Mouse (Mus musculus): ENCODE data around the gene Aurka. TPM values are rescaled to one million over a fixed set of nuclear protein-coding genes. Genes with fewer than 3 reads are reported as not detected.

Aurka gene
- polyA plus RNA-seq, 1 experiment from 2014 or later, result 117 TPM

DNA sequence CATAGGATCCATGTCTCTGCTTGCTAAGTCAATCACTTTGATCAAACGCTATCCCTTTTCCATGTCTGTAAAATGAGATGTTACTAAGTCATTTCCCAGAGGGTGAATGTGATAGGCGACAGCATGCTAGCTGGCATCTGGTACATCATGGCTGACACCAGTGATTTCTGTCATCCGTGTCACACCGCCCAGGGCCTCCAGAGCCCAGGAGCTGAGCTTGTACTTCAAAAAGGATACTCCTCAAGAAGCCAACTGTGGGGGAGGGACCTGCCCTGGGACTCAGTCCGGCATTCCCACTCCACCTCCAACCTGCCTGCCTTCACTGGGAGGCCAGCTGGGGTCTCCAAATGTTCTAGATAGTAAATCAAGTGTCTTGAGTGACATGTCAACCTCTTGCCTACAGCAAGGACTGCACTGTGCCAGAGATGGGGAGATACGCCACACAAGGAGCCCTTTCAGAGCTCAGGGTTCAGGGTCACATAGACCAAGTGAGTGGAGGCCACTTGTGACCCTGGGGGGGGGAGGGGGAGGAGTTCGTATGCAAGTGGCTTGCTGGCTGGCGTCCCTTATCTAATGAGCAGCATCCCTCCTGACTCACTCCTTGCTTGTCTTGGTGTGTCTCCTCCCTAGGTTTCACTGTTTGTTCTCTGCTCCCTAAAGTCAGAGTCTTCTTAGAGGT, 23.3 kb downstream of the Aurka start:
- ATAC-seq (ENCODE audit: insufficient number of reproducible peaks, insufficient read depth, low FRiP score, low TSS enrichment, low read depth), result no peak
- peak overlapping the region; percentile 97 for H3K4me2 ChIP-seq
- no peak overlapping the region for H3K9ac ChIP-seq
- H3K27me3 ChIP-seq, result no peaks in the 10 kb centered on the region
- peaks cover 23% of the 10 kb centered on the region for H3K4me1 ChIP-seq
- H3K27ac ChIP-seq, result no peak overlapping the region
- WGBS, result 59% methylated on average over 8 of the region's 8 CpGs
- H3K4me3 ChIP-seq, result peak overlapping the region; percentile 76
- no peaks in the 10 kb centered on the region for H3K36me3 ChIP-seq
- H3K9me3 ChIP-seq, result no peaks in the 10 kb centered on the region

DNA sequence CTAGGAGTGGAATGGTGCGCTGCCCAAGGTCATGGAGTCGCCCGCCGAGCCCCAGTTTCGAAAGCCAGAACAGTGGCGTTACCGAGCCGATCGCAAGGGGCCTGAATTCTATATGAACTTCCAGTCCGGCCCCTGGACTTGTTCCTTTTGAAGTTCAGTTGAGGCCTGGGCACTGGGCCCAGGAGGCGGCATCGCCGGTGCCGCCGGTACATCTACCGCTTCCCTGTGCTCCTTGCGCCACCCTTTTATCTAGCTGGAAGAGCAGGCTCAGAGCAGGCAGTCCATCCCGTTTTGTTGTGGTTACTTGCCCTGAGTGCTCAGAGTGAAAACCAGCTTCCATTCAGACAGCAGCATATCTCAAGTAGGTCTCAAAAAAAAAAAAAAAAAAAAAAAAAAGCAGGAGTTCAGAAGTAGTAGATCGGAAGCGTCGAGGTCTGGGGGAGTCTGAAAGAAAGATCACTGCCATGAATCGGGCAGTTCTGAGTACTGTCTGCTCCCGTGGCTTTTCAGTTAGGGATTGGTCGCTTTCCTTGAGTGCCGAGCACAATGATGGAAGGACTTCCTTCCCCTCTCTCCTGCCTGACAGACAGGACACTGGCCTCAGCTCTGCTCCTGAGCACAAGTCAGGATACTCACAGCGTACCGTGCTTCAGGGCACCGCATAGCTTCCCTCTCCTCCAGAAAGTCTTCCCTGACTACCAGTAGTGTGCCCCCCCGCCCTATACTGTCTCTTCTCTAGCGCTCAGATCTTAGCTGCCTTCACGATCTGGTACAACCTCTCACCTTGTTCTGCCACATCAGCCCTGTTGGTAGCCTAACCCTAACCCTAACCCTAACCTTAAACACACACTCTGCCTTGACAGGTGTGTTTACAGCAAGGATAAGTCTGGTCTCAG, 24.1 kb downstream of the Aurka start:
- no peak for ATAC-seq (ENCODE audit: insufficient number of reproducible peaks, insufficient read depth, low FRiP score, low TSS enrichment, low read depth)

DNA sequence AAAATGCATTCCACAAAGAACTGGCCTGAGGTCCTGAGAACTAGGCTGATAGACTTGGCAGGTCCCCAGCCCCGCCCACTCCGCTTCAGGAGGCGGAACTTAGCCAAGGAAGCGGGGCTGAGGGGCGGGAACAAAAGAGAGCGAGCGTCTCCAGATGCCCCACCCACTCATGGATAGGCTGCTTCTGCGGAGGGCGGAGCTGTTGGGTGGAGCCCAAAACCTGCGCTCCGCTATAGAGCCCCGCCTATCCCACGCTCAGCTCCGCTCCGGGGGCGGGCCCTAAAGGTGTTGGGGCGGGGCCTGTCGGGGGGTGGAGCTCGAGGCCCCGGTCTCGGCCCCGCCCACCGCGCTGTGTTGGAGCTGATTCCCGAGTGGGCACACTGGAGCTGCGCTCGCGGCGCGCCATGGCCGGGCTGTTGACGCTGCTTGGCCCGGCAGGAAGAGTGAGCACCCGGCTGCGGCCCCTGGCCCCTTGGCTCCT, 25.0 kb downstream of the Aurka start, which contains the start of gene Fam210b:
Gene Fam210b, plus strand, starts transcription at position 308 of the 481 bp plus-strand sequence.
- peak within 1 kb of the TSS; percentile 82 for H3K27ac ChIP-seq
- under 1% methylated on average over 35 of the region's 35 CpGs for WGBS
- peak; percentile 93 for ATAC-seq (ENCODE audit: insufficient number of reproducible peaks, insufficient read depth, low FRiP score, low TSS enrichment, low read depth)

More for the DNA sequence above, 24.1 kb downstream of the Aurka start:
- H3K4me2 ChIP-seq, result peak overlapping the region; percentile 97
- peak overlapping the region; percentile 83 for H3K9ac ChIP-seq
- no peaks in the 10 kb centered on the region for H3K9me3 ChIP-seq
- no peaks in the 10 kb centered on the region for H3K36me3 ChIP-seq
- H3K27me3 ChIP-seq, result no peaks in the 10 kb centered on the region
- 9% methylated on average over 31 of the region's 31 CpGs for WGBS
- peak overlapping the region; percentile 76 for H3K4me3 ChIP-seq
- no peak overlapping the region for H3K27ac ChIP-seq
- peaks cover 23% of the 10 kb centered on the region for H3K4me1 ChIP-seq

DNA sequence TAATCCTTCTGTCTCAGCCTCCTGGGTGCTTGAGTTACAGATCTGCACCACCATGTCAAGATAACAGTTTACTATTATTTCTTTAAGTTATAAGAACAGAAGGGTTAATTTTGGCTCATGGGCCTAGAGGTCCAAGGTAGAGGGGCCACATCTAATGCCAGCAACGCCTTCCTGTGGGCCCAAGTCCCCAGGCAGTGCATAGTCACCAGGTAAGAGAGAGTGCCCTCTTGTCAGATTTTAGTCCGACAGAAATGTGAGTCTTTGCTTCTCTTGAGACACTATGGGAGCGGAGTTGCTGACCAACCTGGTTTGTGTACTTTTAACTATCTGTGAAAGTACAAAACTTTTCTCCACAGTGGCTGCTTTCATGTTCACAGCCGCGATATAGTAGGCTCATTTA, 25.7 kb downstream of the Aurka start:
- ATAC-seq (ENCODE audit: insufficient number of reproducible peaks, insufficient read depth, low FRiP score, low TSS enrichment, low read depth), result no peak
- Histone ChIP-seq H3K4me3 (peak overlapping the region; percentile 76), H3K9ac (no peak overlapping the region), H3K27me3 (no peaks in the 10 kb centered on the region), H3K4me2 (peak overlapping the region; percentile 97), H3K4me1 (peaks cover 23% of the 10 kb centered on the region), H3K9me3 (no peaks in the 10 kb centered on the region), H3K27ac (peak overlapping the region; percentile 82), H3K36me3 (no peaks in the 10 kb centered on the region)
- 29% methylated on average over 5 of the region's 5 CpGs for WGBS

More for the DNA sequence above, 25.0 kb downstream of the Aurka start, which contains the start of gene Fam210b:
- peak within 1 kb of the TSS; percentile 83 for H3K9ac ChIP-seq
- no peaks in the 10 kb centered on the region for H3K27me3 ChIP-seq
- peaks cover 23% of the 10 kb centered on the region for H3K4me1 ChIP-seq
- H3K4me3 ChIP-seq, result peak within 1 kb of the TSS; percentile 76
- H3K36me3 ChIP-seq, result no peaks in the 10 kb centered on the region
- peak within 1 kb of the TSS; percentile 97 for H3K4me2 ChIP-seq
- H3K9me3 ChIP-seq, result no peaks in the 10 kb centered on the region

GRCm38 (mm10) chr2:172343751-172344150, 26.6 kb downstream of the Aurka start:
- WGBS, result 81% methylated on average over 7 of the region's 7 CpGs
- ATAC-seq (ENCODE audit: insufficient number of reproducible peaks, insufficient read depth, low FRiP score, low TSS enrichment, low read depth), result no peak

GRCm38 (mm10) chr2:172341606-172342005, 28.7 kb downstream of the Aurka start:
- no peak for ATAC-seq (ENCODE audit: insufficient number of reproducible peaks, insufficient read depth, low FRiP score, low TSS enrichment, low read depth)
- H3K27me3 ChIP-seq, result no peaks in the 10 kb centered on the region
- no peak overlapping the region for H3K4me2 ChIP-seq
- no peaks in the 10 kb centered on the region for H3K36me3 ChIP-seq
- no peak overlapping the region for H3K4me3 ChIP-seq
- peaks cover 20% of the 10 kb centered on the region for H3K4me1 ChIP-seq
- H3K9me3 ChIP-seq, result no peaks in the 10 kb centered on the region
- 41% methylated on average over 5 of the region's 5 CpGs for WGBS
- no peak overlapping the region for H3K9ac ChIP-seq
- H3K27ac ChIP-seq, result no peak overlapping the region

More at GRCm38 (mm10) chr2:172343751-172344150, 26.6 kb downstream of the Aurka start:
- Histone ChIP-seq H3K27me3 (no peaks in the 10 kb centered on the region), H3K4me1 (peaks cover 23% of the 10 kb centered on the region), H3K27ac (no peak overlapping the region), H3K36me3 (no peaks in the 10 kb centered on the region), H3K4me2 (no peak overlapping the region), H3K9ac (no peak overlapping the region), H3K9me3 (no peaks in the 10 kb centered on the region), H3K4me3 (no peak overlapping the region)

- H3K27ac ChIP-seq, result no peak overlapping the region
- H3K4me3 ChIP-seq, result no peak overlapping the region
- WGBS, result 38% methylated on average over 3 of the region's 3 CpGs
- ATAC-seq (ENCODE audit: insufficient number of reproducible peaks, insufficient read depth, low FRiP score, low TSS enrichment, low read depth), result no peak
- H3K4me2 ChIP-seq, result no peak overlapping the region
- no peaks in the 10 kb centered on the region for H3K9me3 ChIP-seq
- peaks cover 15% of the 10 kb centered on the region for H3K4me1 ChIP-seq
- no peak overlapping the region for H3K9ac ChIP-seq
- no peaks in the 10 kb centered on the region for H3K36me3 ChIP-seq
- no peaks in the 10 kb centered on the region for H3K27me3 ChIP-seq
Observed at GRCm38 (mm10) chr2:172340936-172341335, 29.4 kb downstream of the Aurka start.

- Histone ChIP-seq H3K27ac (no peak overlapping the region), H3K27me3 (no peaks in the 10 kb centered on the region; the same call in 1 of the 2 replicates), H3K4me1 (0 out of 2 replicates have a peak, but pooled peaks cover 7% of the 10 kb centered on the region), H3K4me3 (no peak overlapping the region), H3K9ac (no peak overlapping the region), H3K36me3 (no peaks in the 10 kb centered on the region), H3K9me3 (no peaks in the 10 kb centered on the region), H3K4me2 (no peak overlapping the region)
- 53% methylated on average over 19 of the region's 19 CpGs for WGBS
- no peak for ATAC-seq (ENCODE audit: insufficient number of reproducible peaks, insufficient read depth, low FRiP score, low TSS enrichment, low read depth)
Observed at GRCm38 (mm10) chr2:172338206-172338942, 32.0 kb downstream of the Aurka start.

- Histone ChIP-seq H3K27ac (no peak overlapping the region), H3K4me1 (peaks cover 7% of the 10 kb centered on the region; the same call in 1 of the 2 replicates), H3K9ac (no peak overlapping the region), H3K4me3 (no peak overlapping the region), H3K36me3 (no peaks in the 10 kb centered on the region), H3K27me3 (peaks cover 33% of the 10 kb centered on the region), H3K4me2 (no peak overlapping the region), H3K9me3 (0 out of 2 replicates have a peak, but pooled peaks cover 3% of the 10 kb centered on the region)
- no peak for ATAC-seq (ENCODE audit: insufficient number of reproducible peaks, insufficient read depth, low FRiP score, low TSS enrichment, low read depth)
- WGBS, result 9% methylated on average over 13 of the region's 13 CpGs
Observed at GRCm38 (mm10) chr2:172329179-172329578, 41.2 kb downstream of the Aurka start.

GRCm38 (mm10) chr2:172328248-172328647, 42.1 kb downstream of the Aurka start:
- Histone ChIP-seq H3K9me3 (0 out of 2 replicates have a peak, but pooled peaks cover 3% of the 10 kb centered on the region), H3K36me3 (no peaks in the 10 kb centered on the region), H3K4me3 (no peak overlapping the region), H3K9ac (no peak overlapping the region), H3K4me1 (peaks cover 6% of the 10 kb centered on the region; the same call in 1 of the 2 replicates), H3K27me3 (peaks cover 33% of the 10 kb centered on the region), H3K27ac (no peak overlapping the region), H3K4me2 (no peak overlapping the region)
- 52% methylated on average over 8 of the region's 8 CpGs for WGBS
- ATAC-seq (ENCODE audit: insufficient number of reproducible peaks, insufficient read depth, low FRiP score, low TSS enrichment, low read depth), result no peak

DNA sequence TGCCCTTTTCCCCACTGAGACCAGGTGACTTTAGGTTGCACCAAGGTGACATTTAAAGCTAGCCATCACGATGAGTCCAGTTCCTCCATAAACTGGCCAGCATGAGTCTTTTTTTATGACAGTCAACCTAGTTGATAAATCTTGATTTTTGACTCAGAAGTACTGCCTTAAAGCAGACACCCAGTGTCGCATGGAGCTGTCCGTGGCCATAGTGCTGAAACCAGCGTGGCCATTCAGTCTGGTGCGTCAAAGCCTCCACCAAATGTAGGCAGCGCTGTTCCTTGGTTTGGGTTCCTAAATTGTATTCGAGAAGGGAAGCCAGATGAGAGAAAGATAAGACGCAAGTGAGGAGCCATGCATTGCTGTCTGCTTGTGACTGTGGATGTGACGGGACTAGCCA, 49.5 kb downstream of the Aurka start:
- no peak overlapping the region for H3K4me2 ChIP-seq
- H3K9me3 ChIP-seq, result no peaks in the 10 kb centered on the region
- no peak overlapping the region for H3K4me3 ChIP-seq
- H3K27ac ChIP-seq, result no peak overlapping the region
- no peaks in the 10 kb centered on the region for H3K27me3 ChIP-seq
- no peak for ATAC-seq (ENCODE audit: insufficient number of reproducible peaks, insufficient read depth, low FRiP score, low TSS enrichment, low read depth)
- no peaks in the 10 kb centered on the region for H3K4me1 ChIP-seq
- WGBS, result 11% methylated on average over 9 of the region's 9 CpGs
- H3K36me3 ChIP-seq, result no peaks in the 10 kb centered on the region
- H3K9ac ChIP-seq, result no peak overlapping the region

All from embryonic facial prominence, embryonic 13.5 days (tissue).